Mouse (Mus musculus): ENCODE data around the gene Mzt1. TPM values are rescaled to one million over a fixed set of nuclear protein-coding genes. Genes with fewer than 3 reads are reported as not detected.

The Mzt1 gene
- polyA plus RNA-seq, 1 experiment from 2014 or later: 124 TPM

DNA sequence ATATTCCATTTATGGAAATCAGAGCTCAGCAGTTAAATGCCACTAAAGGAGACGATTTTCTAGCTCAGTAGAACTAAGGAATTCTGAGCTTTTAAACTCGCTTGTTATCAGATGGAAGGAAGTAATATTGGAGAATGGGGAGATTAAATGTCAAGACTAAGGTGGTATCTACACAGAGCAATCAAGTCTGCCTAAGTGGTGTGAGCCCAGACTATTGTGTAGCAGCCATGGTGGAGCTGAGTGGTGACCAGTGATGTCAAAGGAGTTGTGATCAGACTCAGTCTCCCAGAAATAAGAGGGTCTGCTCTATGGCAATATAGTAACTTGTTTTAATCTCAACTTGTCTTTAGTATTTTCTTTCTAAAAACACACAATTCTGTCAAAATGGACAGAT lies 35.0 kb downstream of the Mzt1 start:
- Histone ChIP-seq H3K4me1 (replicated peaks) (no peaks in the 10 kb centered on the region), H3K27me3 (no peaks in the 10 kb centered on the region), H3K9me3 (no peaks in the 10 kb centered on the region), H3K27ac (no peak overlapping the region), H3K36me3 (no peaks in the 10 kb centered on the region), H3K4me3 (replicated peaks) (no peak overlapping the region), H3K4me2 (no peak overlapping the region), H3K9ac (replicated peaks) (no peak overlapping the region)
- ATAC-seq (ENCODE audit: insufficient number of reproducible peaks, insufficient read depth, low FRiP score, low TSS enrichment, low read depth): no peak
- WGBS: 62% methylated on average over 2 of the region's 2 CpGs

DNA sequence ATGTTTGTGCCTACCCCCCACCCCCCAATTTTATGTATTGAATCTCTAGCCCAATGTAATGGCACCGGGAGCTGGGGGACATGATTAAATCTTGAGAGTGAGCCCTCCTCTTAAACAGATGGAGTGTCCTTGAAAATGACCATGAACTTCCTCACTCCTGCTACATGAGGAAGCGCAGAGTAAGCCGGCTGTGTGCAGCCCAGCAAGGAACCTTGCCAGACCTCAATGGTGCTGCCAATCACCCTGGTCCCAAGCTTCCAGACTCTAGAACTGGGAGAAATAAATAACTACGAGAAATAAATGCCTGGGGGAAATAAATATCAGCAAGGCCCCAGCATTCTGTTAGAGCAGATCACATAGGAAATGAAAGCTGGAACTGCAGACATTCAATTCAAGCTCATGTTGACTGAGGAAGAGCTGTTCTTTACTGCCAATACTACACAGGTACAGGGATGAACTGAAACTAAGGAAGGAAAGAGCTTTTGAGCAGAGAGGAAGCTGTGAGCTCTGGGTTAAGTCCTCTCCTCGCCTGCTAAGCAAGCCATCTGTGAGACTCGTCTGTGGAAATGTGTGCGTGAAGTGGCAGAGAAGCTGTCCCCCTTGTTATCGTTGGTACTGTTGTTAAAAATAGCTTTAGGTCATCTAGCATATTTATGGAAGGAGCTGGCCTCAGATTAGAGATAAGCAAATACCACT lies 35.6 kb downstream of the Mzt1 start:
- WGBS: 72% methylated on average over 8 of the region's 8 CpGs
- no peak overlapping the region for H3K4me3 ChIP-seq (replicated peaks)
- no peaks in the 10 kb centered on the region for H3K9me3 ChIP-seq
- H3K4me2 ChIP-seq: no peak overlapping the region
- ATAC-seq (ENCODE audit: insufficient number of reproducible peaks, insufficient read depth, low FRiP score, low TSS enrichment, low read depth): no peak
- H3K4me1 ChIP-seq (replicated peaks): no peaks in the 10 kb centered on the region
- H3K36me3 ChIP-seq: no peaks in the 10 kb centered on the region
- H3K9ac ChIP-seq (replicated peaks): no peak overlapping the region
- H3K27ac ChIP-seq: no peak overlapping the region
- H3K27me3 ChIP-seq: no peaks in the 10 kb centered on the region

DNA sequence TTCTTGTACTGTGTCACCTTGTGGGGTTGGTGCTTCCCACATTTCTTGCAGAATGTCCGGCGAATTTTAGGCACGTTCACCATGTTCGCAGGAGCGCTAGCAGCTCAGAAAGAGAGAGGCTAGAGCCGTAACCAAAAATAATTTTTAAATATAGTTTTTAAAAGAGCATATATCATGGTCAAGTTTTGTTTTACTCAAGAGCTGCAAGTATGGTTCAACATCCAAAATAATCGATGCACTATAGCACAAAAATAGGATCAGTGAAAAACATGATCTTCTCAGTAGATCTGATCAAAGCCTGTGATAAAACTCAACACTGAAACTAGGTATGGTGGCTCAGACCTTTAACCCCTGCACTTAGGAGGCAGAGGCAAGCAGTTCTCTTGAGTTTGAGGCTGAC lies 51.7 kb downstream of the Mzt1 start, which contains the start of gene Rpl36a-ps1:
Gene Rpl36a-ps1, minus strand, starts transcription at position 101 of the 400 bp plus-strand sequence.
- WGBS: 95% methylated on average over 7 of the region's 7 CpGs
- no peak within 1 kb of the TSS for H3K4me2 ChIP-seq
- peaks cover 5% of the 10 kb centered on the region; the same call in 1 of the 2 replicates for H3K4me1 ChIP-seq (replicated peaks)
- H3K27me3 ChIP-seq: no peaks in the 10 kb centered on the region
- no peaks in the 10 kb centered on the region; the same call in 1 of the 2 replicates for H3K9me3 ChIP-seq
- no peaks in the 10 kb centered on the region for H3K36me3 ChIP-seq
- H3K27ac ChIP-seq: no peak within 1 kb of the TSS
- no peak for ATAC-seq (ENCODE audit: insufficient number of reproducible peaks, insufficient read depth, low FRiP score, low TSS enrichment, low read depth)
- H3K4me3 ChIP-seq (replicated peaks): no peak within 1 kb of the TSS
- H3K9ac ChIP-seq (replicated peaks): no peak within 1 kb of the TSS

- no peak overlapping the region for H3K4me2 ChIP-seq
- WGBS: 75% methylated on average over 2 of the region's 2 CpGs
- no peak for ATAC-seq (ENCODE audit: insufficient number of reproducible peaks, insufficient read depth, low FRiP score, low TSS enrichment, low read depth)
- H3K27ac ChIP-seq: no peak overlapping the region
- H3K36me3 ChIP-seq: no peaks in the 10 kb centered on the region
- H3K27me3 ChIP-seq: no peaks in the 10 kb centered on the region
- peaks cover 5% of the 10 kb centered on the region; the same call in 1 of the 2 replicates for H3K4me1 ChIP-seq (replicated peaks)
- H3K9ac ChIP-seq (replicated peaks): no peak overlapping the region
- H3K9me3 ChIP-seq: no peaks in the 10 kb centered on the region; the same call in 1 of the 2 replicates
- H3K4me3 ChIP-seq (replicated peaks): no peak overlapping the region
Observed at GRCm38 (mm10) chr14:98992482-98992881, 53.5 kb downstream of the Mzt1 start.

DNA sequence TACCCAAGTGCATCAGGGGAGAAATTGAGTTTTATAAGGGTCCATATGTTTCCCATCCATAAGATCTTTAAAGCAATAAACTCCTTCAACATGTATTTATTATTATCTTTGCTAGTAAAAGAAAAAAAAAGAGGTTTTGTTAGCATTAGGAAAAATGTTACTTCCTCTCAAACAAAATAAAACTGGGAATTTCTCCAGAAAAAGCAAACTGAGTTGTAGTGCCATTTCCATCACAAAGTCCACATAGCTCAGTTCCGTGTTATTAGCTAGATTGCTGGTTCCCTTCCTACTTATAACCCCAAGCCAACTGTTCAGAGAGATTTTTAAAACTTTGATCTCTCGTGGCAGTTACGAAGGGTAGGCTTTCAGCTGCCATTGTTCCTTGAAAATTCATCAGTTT lies 55.3 kb downstream of the Mzt1 start:
- Histone ChIP-seq H3K27me3 (no peaks in the 10 kb centered on the region), H3K9me3 (no peaks in the 10 kb centered on the region), H3K4me1 (replicated peaks) (peaks cover 5% of the 10 kb centered on the region; the same call in 1 of the 2 replicates), H3K9ac (replicated peaks) (no peak overlapping the region), H3K4me3 (replicated peaks) (no peak overlapping the region), H3K27ac (no peak overlapping the region), H3K4me2 (no peak overlapping the region), H3K36me3 (no peaks in the 10 kb centered on the region)
- ATAC-seq (ENCODE audit: insufficient number of reproducible peaks, insufficient read depth, low FRiP score, low TSS enrichment, low read depth): no peak
- WGBS: 42% methylated on average over 3 of the region's 3 CpGs

- ATAC-seq (ENCODE audit: insufficient number of reproducible peaks, insufficient read depth, low FRiP score, low TSS enrichment, low read depth): no peak
- peak overlapping the region; percentile 25; the same call in 1 of the 2 replicates for H3K27ac ChIP-seq
- no peak overlapping the region for H3K4me3 ChIP-seq (replicated peaks)
- no peak overlapping the region for H3K9ac ChIP-seq (replicated peaks)
- H3K4me1 ChIP-seq (replicated peaks): peaks cover 5% of the 10 kb centered on the region; the same call in 1 of the 2 replicates
- no peaks in the 10 kb centered on the region for H3K9me3 ChIP-seq
- no peaks in the 10 kb centered on the region for H3K36me3 ChIP-seq
- WGBS: 20% methylated on average over 3 of the region's 3 CpGs
- H3K27me3 ChIP-seq: no peaks in the 10 kb centered on the region
- H3K4me2 ChIP-seq: no peak overlapping the region
Observed at GRCm38 (mm10) chr14:98989818-98990217, 56.1 kb downstream of the Mzt1 start.

Other genes starting within 250 kb of the Mzt1 start
- 2.6 and 3.4 TPM in 2 replicates for gene Rpl36a-ps1, start 51.8 kb downstream of the Mzt1 start, polyA plus RNA-seq (2016; fragmentation: Nextera tagmentation; extraction: Ambion mirVana)
- 102 and 118 TPM in 2 replicates for gene Bora, start 88 bp upstream of the Mzt1 start, polyA plus RNA-seq (2016; fragmentation: Nextera tagmentation; extraction: Ambion mirVana)
- 24.2 and 26.3 TPM in 2 replicates for gene Pibf1, start 53.3 kb upstream of the Mzt1 start, polyA plus RNA-seq (2016; fragmentation: Nextera tagmentation; extraction: Ambion mirVana)
- 45.9 and 51.5 TPM in 2 replicates for gene Dis3, start 53.6 kb upstream of the Mzt1 start, polyA plus RNA-seq (2016; fragmentation: Nextera tagmentation; extraction: Ambion mirVana)

Measured in limb, embryonic 12.5 days (tissue).